Mouse (Mus musculus) heart, embryonic 11.5 days (tissue): ENCODE results near the gene Anxa2. TPM values are rescaled to one million over a fixed set of nuclear protein-coding genes. Genes with fewer than 3 reads are reported as not detected.

Experiments used
- ATAC-seq: fragments of 200-750 bp; cut with Nextera tagmentation; replicated peaks from 2 replicates; pipeline ENCODE4 v1.8.0; 2017; ENCODE audit warnings: moderate library complexity; ENCODE audit not compliant: insufficient number of reproducible peaks, low FRiP score, low TSS enrichment
- H3K27ac ChIP-seq: fragments of 300-500 bp; sonication (generic); 2 replicates; pipeline ENCODE4 v1.5.1; 2014; ENCODE audit warnings: mild to moderate bottlenecking, low read depth, low read length
- H3K27me3 ChIP-seq: fragments of 300-500 bp; sonication (generic); 2 replicates; pipeline ENCODE4 v1.6.1; 2014; ENCODE audit warnings: mild to moderate bottlenecking, low read length, mixed read lengths; ENCODE audit not compliant: control insufficient read depth, insufficient read depth
- H3K36me3 ChIP-seq: fragments of 300-500 bp; sonication (generic); 2 replicates; pipeline ENCODE4 v1.6.1; 2014; ENCODE audit warnings: mild to moderate bottlenecking, low read length, moderate library complexity, mixed read lengths; ENCODE audit not compliant: control insufficient read depth, insufficient read depth
- H3K4me1 ChIP-seq: fragments of 300-500 bp; sonication (generic); 2 replicates; pipeline ENCODE4 v1.6.1; 2014; ENCODE audit warnings: low read length; ENCODE audit not compliant: control insufficient read depth, insufficient read depth
- H3K4me2 ChIP-seq: fragments of 300-500 bp; sonication (generic); 2 replicates; pipeline ENCODE4 v1.6.1; 2014; ENCODE audit warnings: mild to moderate bottlenecking, moderate library complexity
- H3K4me3 ChIP-seq: fragments of 300-500 bp; sonication (generic); 2 replicates; pipeline ENCODE4 v1.5.1; 2014; ENCODE audit warnings: low read depth, low read length
- H3K9ac ChIP-seq: fragments of 300-500 bp; sonication (generic); 2 replicates; pipeline ENCODE4 v1.6.1; 2014; ENCODE audit warnings: mild to moderate bottlenecking, low read depth, low read length, moderate library complexity
- H3K9me3 ChIP-seq: fragments of 300-500 bp; sonication (generic); replicated peaks from 2 replicates; pipeline ENCODE4 v1.6.1; 2016; ENCODE audit warnings: low read length; ENCODE audit not compliant: control insufficient read depth
- WGBS: fragments of 180-500 bp; shearing (Covaris S2); extraction: QIAGEN DNeasy Blood & Tissue Kit; methylation state at CpG from one replicate; pipeline ENCODE4 v1.1.7; 2014; ENCODE audit not compliant: insufficient replicate concordance; 5-methylcytosine and 5-hydroxymethylcytosine counted together
- polyA plus RNA-seq: library from polyadenylated mRNA; unstranded; fragments of >200 nt; fragmentation: Nextera tagmentation; extraction: Ambion mirVana; gene quantifications from 2 replicates; pipeline ENCODE4 v1.2.1, GENCODE M21; 2014

The Anxa2 gene
- 386 and 425 TPM in 2 replicates for polyA plus RNA-seq

GRCm38 (mm10) chr9:69453066-69453900 lies at the start of gene Anxa2:
Gene Anxa2, plus strand, starts transcription at chr9:69453620.
- H3K9me3 ChIP-seq: no peaks in the 10 kb centered on the region
- peak within 1 kb of the TSS; percentile 91 for H3K27ac ChIP-seq
- ATAC-seq: peak; percentile 89
- no peaks in the 10 kb centered on the region for H3K27me3 ChIP-seq
- H3K4me2 ChIP-seq: peak within 1 kb of the TSS; percentile 72
- H3K36me3 ChIP-seq: no peaks in the 10 kb centered on the region
- WGBS: 8% methylated on average over 36 of the region's 37 CpGs
- H3K4me1 ChIP-seq: peaks cover 27% of the 10 kb centered on the region
- peak within 1 kb of the TSS; percentile 81 for H3K4me3 ChIP-seq
- peak within 1 kb of the TSS; percentile 93 for H3K9ac ChIP-seq

GRCm38 (mm10) chr9:69404671-69405070 lies 48.7 kb upstream of the Anxa2 start:
- no peak overlapping the region for H3K27ac ChIP-seq

GRCm38 (mm10) chr9:69419476-69419875 lies 33.9 kb upstream of the Anxa2 start:
- Histone ChIP-seq H3K27me3 (no peaks in the 10 kb centered on the region), H3K9me3 (no peaks in the 10 kb centered on the region), H3K27ac (no peak overlapping the region), H3K9ac (no peak overlapping the region), H3K36me3 (peaks cover 7% of the 10 kb centered on the region; the same call in 1 of the 2 replicates), H3K4me2 (no peak overlapping the region), H3K4me1 (no peaks in the 10 kb centered on the region), H3K4me3 (no peak overlapping the region)
- no peak for ATAC-seq
- WGBS: 91% methylated on average over 1 of the region's 1 CpGs

More at GRCm38 (mm10) chr9:69404671-69405070, 48.7 kb upstream of the Anxa2 start:
- no peak overlapping the region for H3K9ac ChIP-seq
- no peaks in the 10 kb centered on the region for H3K27me3 ChIP-seq
- WGBS: 78% methylated on average over 6 of the region's 6 CpGs
- no peak overlapping the region for H3K4me2 ChIP-seq
- no peaks in the 10 kb centered on the region for H3K9me3 ChIP-seq
- H3K36me3 ChIP-seq: 0 out of 2 replicates have a peak, but pooled peaks cover 2% of the 10 kb centered on the region
- no peaks in the 10 kb centered on the region for H3K4me1 ChIP-seq
- ATAC-seq: no peak
- no peak overlapping the region for H3K4me3 ChIP-seq

GRCm38 (mm10) chr9:69430531-69430930 lies 22.9 kb upstream of the Anxa2 start:
- no peak overlapping the region for H3K9ac ChIP-seq
- no peak for ATAC-seq
- H3K27me3 ChIP-seq: no peaks in the 10 kb centered on the region
- H3K4me1 ChIP-seq: peaks cover 8% of the 10 kb centered on the region
- 83% methylated on average over 3 of the region's 3 CpGs for WGBS
- no peak overlapping the region for H3K4me2 ChIP-seq
- no peak overlapping the region for H3K4me3 ChIP-seq
- peaks cover 16% of the 10 kb centered on the region for H3K36me3 ChIP-seq
- H3K27ac ChIP-seq: no peak overlapping the region
- H3K9me3 ChIP-seq: no peaks in the 10 kb centered on the region

- 40% methylated on average over 6 of the region's 6 CpGs for WGBS
Observed at GRCm38 (mm10) chr9:69431863-69432555, 21.4 kb upstream of the Anxa2 start.

GRCm38 (mm10) chr9:69435194-69435593 lies 18.2 kb upstream of the Anxa2 start:
- Histone ChIP-seq H3K36me3 (peaks cover under 1% of the 10 kb centered on the region; the same call in 1 of the 2 replicates), H3K9ac (no peak overlapping the region), H3K4me3 (no peak overlapping the region), H3K4me1 (peaks cover 8% of the 10 kb centered on the region), H3K4me2 (no peak overlapping the region), H3K27me3 (no peaks in the 10 kb centered on the region), H3K9me3 (no peaks in the 10 kb centered on the region), H3K27ac (no peak overlapping the region)
- ATAC-seq: no peak
- 79% methylated on average over 10 of the region's 10 CpGs for WGBS

More at GRCm38 (mm10) chr9:69431863-69432555, 21.4 kb upstream of the Anxa2 start:
- Histone ChIP-seq H3K9me3 (no peaks in the 10 kb centered on the region), H3K9ac (no peak overlapping the region), H3K4me3 (no peak overlapping the region), H3K36me3 (peaks cover 12% of the 10 kb centered on the region; the same call in 1 of the 2 replicates), H3K4me1 (peaks cover 8% of the 10 kb centered on the region), H3K27ac (0 out of 2 replicates have a peak overlapping the region, but pooled peaks have one; percentile 22), H3K27me3 (no peaks in the 10 kb centered on the region), H3K4me2 (no peak overlapping the region)
- no peak for ATAC-seq

GRCm38 (mm10) chr9:69435662-69436061 lies 17.8 kb upstream of the Anxa2 start:
- Histone ChIP-seq H3K9me3 (no peaks in the 10 kb centered on the region), H3K4me2 (no peak overlapping the region), H3K27me3 (no peaks in the 10 kb centered on the region), H3K27ac (no peak overlapping the region), H3K4me3 (no peak overlapping the region), H3K9ac (no peak overlapping the region), H3K36me3 (no peaks in the 10 kb centered on the region), H3K4me1 (peaks cover 8% of the 10 kb centered on the region)
- no peak for ATAC-seq

- Histone ChIP-seq H3K4me3 (no peak overlapping the region), H3K27me3 (no peaks in the 10 kb centered on the region), H3K27ac (0 out of 2 replicates have a peak overlapping the region, but pooled peaks have one; percentile 12), H3K9me3 (no peaks in the 10 kb centered on the region), H3K9ac (peak overlapping the region; percentile 17; the same call in 1 of the 2 replicates), H3K4me2 (no peak overlapping the region; the same call in 1 of the 2 replicates), H3K36me3 (no peaks in the 10 kb centered on the region), H3K4me1 (no peaks in the 10 kb centered on the region)
- ATAC-seq: no peak
- 26% methylated on average over 7 of the region's 7 CpGs for WGBS
Observed at GRCm38 (mm10) chr9:69439805-69440357, 13.5 kb upstream of the Anxa2 start.
